Mouse (Mus musculus): ENCODE results near the gene Olfr585. TPM values are rescaled to one million over a fixed set of nuclear protein-coding genes. Genes with fewer than 3 reads are reported as not detected.

The Olfr585 gene
- total RNA-seq (2017) = not detected in 2 replicates

DNA sequence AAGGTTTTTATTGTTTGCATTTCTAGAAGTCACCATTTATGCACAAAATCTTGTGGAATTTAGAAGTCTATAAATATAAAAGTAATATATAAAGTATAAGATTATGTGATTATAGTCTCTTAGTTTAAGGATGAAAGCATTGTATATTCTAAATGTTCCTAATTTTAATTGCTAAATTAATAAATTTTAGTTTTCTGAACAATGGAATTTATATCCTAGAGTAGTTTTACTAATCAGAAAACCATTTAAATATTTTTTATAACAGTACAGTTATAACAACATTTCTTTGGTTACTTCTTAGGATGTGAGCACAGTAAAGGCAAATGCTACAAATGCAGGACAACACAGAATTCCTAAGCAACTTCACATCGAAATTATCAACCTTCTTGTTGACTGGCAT, at the start of gene Olfr585:
Gene Olfr585 (plus strand): TSS at position 301 of the 400 bp plus-strand sequence.
- ATAC-seq (replicated peaks; ENCODE audit: low read depth, poor library complexity, severe bottlenecking) = no peak

- no peak for ATAC-seq (replicated peaks; ENCODE audit: low read depth, poor library complexity, severe bottlenecking)
These were observed 46.5 kb upstream of the Olfr585 start, which contains the start of gene Olfr583 for GRCm38 (mm10) chr7:103051000-103051399. TSS of gene Olfr583 (plus strand) at chr7:103051300.

- ATAC-seq (replicated peaks; ENCODE audit: low read depth, poor library complexity, severe bottlenecking) = no peak
These were observed 15.9 kb upstream of the Olfr585 start, which contains the start of gene Olfr584 for GRCm38 (mm10) chr7:103081585-103081984. TSS of gene Olfr584 (plus strand) at chr7:103081885.

- ATAC-seq (replicated peaks; ENCODE audit: low read depth, poor library complexity, severe bottlenecking) = no peak
These were observed 21.9 kb downstream of the Olfr585 start for GRCm38 (mm10) chr7:103119406-103119805.

DNA sequence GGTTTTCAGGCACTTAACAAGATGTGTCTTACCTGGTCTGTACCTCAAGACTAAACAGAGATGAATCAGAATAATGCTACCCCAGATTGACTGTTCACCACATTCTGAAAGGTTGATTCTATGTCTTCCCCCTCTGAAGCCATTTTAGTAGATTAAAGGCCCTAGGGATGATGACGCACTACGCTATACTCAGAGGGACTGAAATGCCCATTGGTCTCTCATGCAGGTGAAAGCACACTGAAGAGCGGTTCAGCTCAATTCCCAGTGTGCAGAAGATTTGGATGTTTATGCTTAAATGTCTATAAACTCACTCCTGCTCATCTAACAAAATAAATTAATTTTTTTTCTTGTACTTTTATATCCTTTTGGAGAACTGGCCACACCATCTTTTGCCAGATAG, 28.0 kb downstream of the Olfr585 start, which contains the start of gene Olfr586:
Gene Olfr586 (minus strand): TSS at position 101 of the 400 bp plus-strand sequence.
- ATAC-seq (replicated peaks; ENCODE audit: low read depth, poor library complexity, severe bottlenecking) = no peak

DNA sequence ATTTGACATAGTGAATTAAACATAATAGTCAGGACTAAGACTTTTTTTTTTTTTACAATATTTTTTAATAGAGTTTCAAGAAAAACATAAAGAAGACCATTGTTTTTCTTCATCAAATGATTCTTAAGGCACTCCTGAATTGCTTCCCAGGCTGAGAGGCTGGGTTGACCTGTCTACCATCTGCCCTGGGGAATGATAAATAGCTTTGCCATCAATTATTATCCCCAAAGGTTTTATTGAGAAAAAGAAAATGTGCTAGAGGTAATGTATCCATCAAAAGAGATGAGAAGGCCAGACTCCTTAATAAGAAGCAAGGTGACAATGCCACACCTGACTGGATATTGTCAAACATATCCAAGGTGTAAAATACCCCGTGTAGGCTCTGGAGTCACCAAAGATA, 43.1 kb downstream of the Olfr585 start, which contains the start of gene Olfr588-ps1:
Gene Olfr588-ps1 (plus strand): TSS at position 301 of the 400 bp plus-strand sequence.
- no peak for ATAC-seq (replicated peaks; ENCODE audit: low read depth, poor library complexity, severe bottlenecking)

Other genes with a start within 250 kb of the Olfr585 start
- not detected in 2 replicates for gene Olfr566, start 239.0 kb upstream of the Olfr585 start, total RNA-seq (2017)
- gene Olfr568, start 220.6 kb upstream of the Olfr585 start, total RNA-seq (2017) = not detected in 2 replicates
- gene Olfr569, start 206.8 kb upstream of the Olfr585 start, total RNA-seq (2017) = not detected in 2 replicates
- gene Olfr570, start 203.1 kb upstream of the Olfr585 start, total RNA-seq (2017) = not detected in 2 replicates
- gene Olfr571, start 180.2 kb upstream of the Olfr585 start, total RNA-seq (2017) = not detected in 2 replicates
- gene Olfr572, start 173.3 kb upstream of the Olfr585 start, total RNA-seq (2017) = not detected in 2 replicates
- gene Olfr573-ps1, start 155.1 kb upstream of the Olfr585 start, total RNA-seq (2017) = not detected in 2 replicates
- gene Olfr574, start 149.3 kb upstream of the Olfr585 start, total RNA-seq (2017) = not detected in 2 replicates
- gene Olfr575, start 138.9 kb upstream of the Olfr585 start, total RNA-seq (2017) = not detected in 2 replicates
- not detected in 2 replicates for gene Olfr576, start 135.1 kb upstream of the Olfr585 start, total RNA-seq (2017)
- not detected in 2 replicates for gene Olfr577, start 121.8 kb upstream of the Olfr585 start, total RNA-seq (2017)
- gene Olfr578, start 108.4 kb upstream of the Olfr585 start, total RNA-seq (2017) = not detected in 2 replicates
- gene Olfr582, start 59.7 kb upstream of the Olfr585 start, total RNA-seq (2017) = not detected in 2 replicates
- gene Olfr583, start 46.4 kb upstream of the Olfr585 start, total RNA-seq (2017) = not detected in 2 replicates
- gene Olfr584, start 15.8 kb upstream of the Olfr585 start, total RNA-seq (2017) = not detected in 2 replicates
- not detected in 2 replicates for gene Olfr586, start 27.9 kb downstream of the Olfr585 start, total RNA-seq (2017)
- gene Olfr588-ps1, start 43.2 kb downstream of the Olfr585 start, total RNA-seq (2017) = not detected in 2 replicates
- not detected in 2 replicates for gene Olfr589, start 58.6 kb downstream of the Olfr585 start, total RNA-seq (2017)
- not detected in 2 replicates for gene Olfr591, start 80.6 kb downstream of the Olfr585 start, total RNA-seq (2017)
- not detected in 2 replicates for gene Olfr592, start 87.1 kb downstream of the Olfr585 start, total RNA-seq (2017)
- gene Olfr593, start 114.1 kb downstream of the Olfr585 start, total RNA-seq (2017) = not detected in 2 replicates
- not detected in 2 replicates for gene Olfr594, start 119.3 kb downstream of the Olfr585 start, total RNA-seq (2017)
- gene Usp17ld, start 154.8 kb downstream of the Olfr585 start, total RNA-seq (2017) = not detected in 2 replicates
- not detected in 2 replicates for gene Olfr596, start 207.9 kb downstream of the Olfr585 start, total RNA-seq (2017)
- not detected in 2 replicates for gene Olfr597, start 218.6 kb downstream of the Olfr585 start, total RNA-seq (2017)
- gene Olfr598, start 225.8 kb downstream of the Olfr585 start, total RNA-seq (2017) = not detected in 2 replicates
- gene Olfr599, start 238.2 kb downstream of the Olfr585 start, total RNA-seq (2017) = not detected in 2 replicates